Mouse (Mus musculus) forebrain, embryonic 14.5 days (tissue): ENCODE results near the gene Gpr152. TPM values are rescaled to one million over a fixed set of nuclear protein-coding genes. Genes with fewer than 3 reads are reported as not detected.

ENCODE experiments used
- ATAC-seq: fragments of 200-750 bp; cut with Nextera tagmentation; 2 replicates; pipeline ENCODE4 v1.8.0; 2017; ENCODE audit warnings: mild to moderate bottlenecking, moderate library complexity
- DNase-seq: peaks from one replicate; pipeline ENCODE4 v3.0.0-alpha.2; 2015; ENCODE audit warnings: low spot score
- H3K27ac ChIP-seq: fragments of 300-500 bp; sonication (generic); 2 replicates; pipeline ENCODE4 v1.5.1; 2014; ENCODE audit warnings: low read depth, mild to moderate bottlenecking, control low read depth, low read length, moderate library complexity
- H3K27me3 ChIP-seq: fragments of 300-500 bp; sonication (generic); replicated peaks from 2 replicates; pipeline ENCODE4 v1.6.1; 2014; ENCODE audit warnings: low read length, control low read depth, mixed read lengths; ENCODE audit not compliant: control insufficient read depth, insufficient read depth
- H3K36me3 ChIP-seq: fragments of 300-500 bp; sonication (generic); 2 replicates; pipeline ENCODE4 v1.6.1; 2014; ENCODE audit warnings: low read length, control low read depth; ENCODE audit not compliant: control insufficient read depth, insufficient read depth
- H3K4me1 ChIP-seq: fragments of 300-500 bp; sonication (generic); 2 replicates; pipeline ENCODE4 v1.6.1; 2014; ENCODE audit warnings: antibody characterized with exemption, low read length, control low read depth; ENCODE audit not compliant: control insufficient read depth, insufficient read depth
- H3K4me2 ChIP-seq: fragments of 300-500 bp; sonication (generic); 2 replicates; pipeline ENCODE4 v1.6.1; 2014; ENCODE audit warnings: mild to moderate bottlenecking, control low read depth, low read length
- H3K4me3 ChIP-seq: fragments of 300-500 bp; sonication (generic); 2 replicates; pipeline ENCODE4 v1.5.1; 2014; ENCODE audit warnings: low read depth, low read length, control low read depth
- H3K9ac ChIP-seq: fragments of 300-500 bp; sonication (generic); 2 replicates; pipeline ENCODE4 v1.6.1; 2014; ENCODE audit warnings: mild to moderate bottlenecking, low read length, control low read depth, moderate library complexity
- H3K9me3 ChIP-seq: fragments of 300-500 bp; sonication (generic); replicated peaks from 2 replicates; pipeline ENCODE4 v1.6.1; 2016; ENCODE audit warnings: low read length, control low read depth, mixed read lengths; ENCODE audit not compliant: control insufficient read depth
- WGBS: fragments of 180-500 bp; shearing (Covaris S2); extraction: QIAGEN DNeasy Blood & Tissue Kit; methylation state at CpG from one replicate; pipeline ENCODE4 v1.1.7; 2014; 5-methylcytosine and 5-hydroxymethylcytosine counted together
- polyA plus RNA-seq: library from polyadenylated mRNA; unstranded; fragments of >200 nt; fragmentation: Nextera tagmentation; extraction: Ambion mirVana; gene quantifications from 2 replicates; pipeline ENCODE4 v1.2.1, GENCODE M21; 2014

Gpr152 gene
- polyA plus RNA-seq, 1 experiment from 2014 or later = not detected

- Histone ChIP-seq H3K9me3 (no peaks in the 10 kb centered on the region), H3K4me2 (no peak overlapping the region), H3K4me1 (peaks cover 20% of the 10 kb centered on the region), H3K27me3 (peaks cover 6% of the 10 kb centered on the region; the same call in 1 of the 2 replicates), H3K9ac (no peak overlapping the region), H3K4me3 (no peak overlapping the region), H3K27ac (no peak overlapping the region), H3K36me3 (0 out of 2 replicates have a peak, but pooled peaks cover 10% of the 10 kb centered on the region)
- DNase-seq (no peak), ATAC-seq (no peak)
- 94% methylated on average over 18 of the region's 18 CpGs for WGBS
Measured at GRCm38 (mm10) chr19:4103294-4103693, 36.3 kb upstream of the Gpr152 start.

GRCm38 (mm10) chr19:4103792-4104191, 35.8 kb upstream of the Gpr152 start:
- Histone ChIP-seq H3K9ac (no peak overlapping the region), H3K4me3 (no peak overlapping the region), H3K4me1 (peaks cover 20% of the 10 kb centered on the region), H3K4me2 (no peak overlapping the region), H3K9me3 (no peaks in the 10 kb centered on the region), H3K27me3 (peaks cover 6% of the 10 kb centered on the region; the same call in 1 of the 2 replicates), H3K27ac (no peak overlapping the region), H3K36me3 (0 out of 2 replicates have a peak, but pooled peaks cover 10% of the 10 kb centered on the region)
- WGBS = 80% methylated on average over 3 of the region's 3 CpGs
- no peak for ATAC-seq
- DNase-seq = no peak

GRCm38 (mm10) chr19:4104675-4105194, 34.9 kb upstream of the Gpr152 start:
- Histone ChIP-seq H3K27me3 (peaks cover 6% of the 10 kb centered on the region; the same call in 1 of the 2 replicates), H3K9ac (no peak overlapping the region), H3K4me1 (peaks cover 18% of the 10 kb centered on the region), H3K36me3 (0 out of 2 replicates have a peak, but pooled peaks cover 10% of the 10 kb centered on the region), H3K4me2 (no peak overlapping the region), H3K27ac (no peak overlapping the region), H3K4me3 (no peak overlapping the region), H3K9me3 (no peaks in the 10 kb centered on the region)
- no peak for DNase-seq
- 91% methylated on average over 16 of the region's 16 CpGs for WGBS
- ATAC-seq = no peak

GRCm38 (mm10) chr19:4106654-4107053, 32.9 kb upstream of the Gpr152 start:
- Histone ChIP-seq H3K9me3 (no peaks in the 10 kb centered on the region), H3K4me3 (no peak overlapping the region), H3K27me3 (0 out of 2 replicates have a peak, but pooled peaks cover 2% of the 10 kb centered on the region), H3K27ac (no peak overlapping the region), H3K9ac (no peak overlapping the region), H3K4me1 (peaks cover 2% of the 10 kb centered on the region; the same call in 1 of the 2 replicates), H3K4me2 (no peak overlapping the region), H3K36me3 (0 out of 2 replicates have a peak, but pooled peaks cover 16% of the 10 kb centered on the region)
- DNase-seq = no peak
- no peak for ATAC-seq
- WGBS = 89% methylated on average over 14 of the region's 14 CpGs

GRCm38 (mm10) chr19:4108535-4108934, 31.1 kb upstream of the Gpr152 start:
- WGBS = 90% methylated on average over 9 of the region's 9 CpGs
- H3K27ac ChIP-seq = no peak overlapping the region
- DNase-seq = no peak
- no peaks in the 10 kb centered on the region for H3K4me1 ChIP-seq
- ATAC-seq = no peak
- H3K9ac ChIP-seq = no peak overlapping the region
- H3K9me3 ChIP-seq = no peaks in the 10 kb centered on the region
- H3K36me3 ChIP-seq = peaks cover 27% of the 10 kb centered on the region
- H3K27me3 ChIP-seq = no peaks in the 10 kb centered on the region
- H3K4me3 ChIP-seq = no peak overlapping the region
- no peak overlapping the region for H3K4me2 ChIP-seq

- Histone ChIP-seq H3K4me3 (no peak overlapping the region), H3K4me1 (no peaks in the 10 kb centered on the region), H3K4me2 (no peak overlapping the region), H3K27ac (no peak overlapping the region), H3K36me3 (peaks cover 62% of the 10 kb centered on the region), H3K27me3 (no peaks in the 10 kb centered on the region), H3K9ac (no peak overlapping the region), H3K9me3 (no peaks in the 10 kb centered on the region)
- DNase-seq (no peak), ATAC-seq (no peak)
- 93% methylated on average over 26 of the region's 26 CpGs for WGBS
Measured at GRCm38 (mm10) chr19:4112063-4112960, 27.3 kb upstream of the Gpr152 start.

- no peak for ATAC-seq
- Histone ChIP-seq H3K4me3 (no peak overlapping the region), H3K4me1 (no peaks in the 10 kb centered on the region), H3K36me3 (peaks cover 68% of the 10 kb centered on the region), H3K9ac (no peak overlapping the region), H3K27ac (no peak overlapping the region), H3K4me2 (no peak overlapping the region), H3K27me3 (no peaks in the 10 kb centered on the region), H3K9me3 (no peaks in the 10 kb centered on the region)
- WGBS = 82% methylated on average over 13 of the region's 13 CpGs
- DNase-seq = peak; percentile 53
Measured at GRCm38 (mm10) chr19:4113186-4113805, 26.3 kb upstream of the Gpr152 start.

- ATAC-seq = no peak
- Histone ChIP-seq H3K27me3 (no peaks in the 10 kb centered on the region), H3K9me3 (no peaks in the 10 kb centered on the region), H3K9ac (no peak overlapping the region), H3K27ac (no peak overlapping the region), H3K4me1 (no peaks in the 10 kb centered on the region), H3K36me3 (peaks cover 70% of the 10 kb centered on the region), H3K4me2 (no peak overlapping the region), H3K4me3 (no peak overlapping the region)
- no peak for DNase-seq
- WGBS = 76% methylated on average over 5 of the region's 5 CpGs
Measured at GRCm38 (mm10) chr19:4113806-4114230, 25.8 kb upstream of the Gpr152 start.
